Mouse (Mus musculus) embryonic fibroblast, embryonic 13.5 days (primary cell): ENCODE data around the gene Gpn2.

Experiments
- CTCF ChIP-seq: IDR thresholded peaks from 2 replicates; pipeline ENCODE4 v1.5.1; 2011; ENCODE audit warnings: mild to moderate bottlenecking, control low read depth, low read length, moderate library complexity, borderline replicate concordance; ENCODE audit not compliant: insufficient read depth
- POLR2A ChIP-seq: IDR thresholded peaks from 2 replicates; pipeline ENCODE4 v1.6.1; 2011; ENCODE audit warnings: low read depth, mild to moderate bottlenecking, control low read depth, low read length, moderate library complexity

DNA sequence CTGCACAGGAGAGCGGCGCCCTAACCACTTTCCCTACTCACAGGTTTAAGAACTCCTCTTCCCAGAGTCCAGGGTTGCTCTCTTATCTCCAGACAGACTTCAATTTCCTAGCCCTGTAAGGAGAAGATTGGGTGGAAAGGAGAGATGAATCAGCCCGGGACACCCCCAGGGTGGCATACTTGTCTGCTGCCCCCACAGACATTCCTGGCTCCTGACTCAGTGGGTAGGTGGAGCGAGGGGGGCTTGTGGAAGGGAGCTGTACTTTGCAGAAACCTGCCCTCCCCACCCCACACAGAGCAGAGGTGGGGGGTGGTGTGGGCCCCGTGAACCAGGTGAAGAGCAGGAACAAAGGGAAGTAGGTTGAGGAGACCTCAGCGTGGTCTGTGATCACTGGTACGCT is 11.4 kb downstream of the Gpn2 start:
- TF ChIP-seq POLR2A (no peak), CTCF (no peak)
